Mouse (Mus musculus): ENCODE results near the gene Nrn1l.

DNA sequence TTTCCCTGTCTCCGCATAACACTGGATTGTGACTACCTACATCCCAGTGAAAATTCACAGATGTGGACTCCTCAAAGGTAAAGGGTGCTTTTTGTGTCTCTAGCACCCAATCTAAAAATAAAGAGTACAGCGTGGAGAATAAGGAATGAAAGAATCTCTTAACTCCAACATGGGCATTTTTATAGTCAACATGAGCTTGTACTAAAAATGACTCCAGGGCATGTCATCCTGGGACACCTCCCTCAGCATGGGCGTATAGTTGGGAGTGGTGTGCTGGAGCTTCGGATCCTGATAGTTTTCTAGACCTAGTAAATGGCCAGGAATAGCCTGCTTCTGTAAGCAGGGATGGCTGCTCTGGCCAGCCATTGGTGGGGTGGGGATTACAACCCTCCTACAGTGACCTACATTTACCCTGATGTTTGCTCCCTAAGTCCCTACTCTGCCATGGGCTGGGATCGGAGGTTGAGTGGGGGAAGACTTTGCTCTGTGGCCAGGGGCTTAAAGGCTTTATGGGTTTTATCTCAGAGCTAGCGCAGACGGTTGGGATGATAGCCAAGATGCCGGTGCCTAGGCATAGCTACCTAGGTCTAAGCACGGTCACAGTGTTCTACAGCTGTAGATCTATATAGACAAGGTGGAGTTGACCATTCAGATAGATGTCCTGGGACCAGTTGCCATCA lies 4.6 kb downstream of the Nrn1l start:
- TF ChIP-seq CTCF (conservative IDR thresholded peaks at IDR 0.05; ENCODE audit: low read length): no peak
- TF ChIP-seq NANOG (IDR thresholded peaks at IDR 0.05; ENCODE audit: borderline replicate concordance, low read length): no peak

Data from E14TG2a.4 (cell line).